Mouse (Mus musculus): Measurements from ENCODE around the gene Rasal2. TPM values are rescaled to one million over a fixed set of nuclear protein-coding genes. Genes with fewer than 3 reads are reported as not detected.

The Rasal2 gene
- total and polyA plus RNA-seq, 3 experiments, result 1.5 to 3.2 TPM; not detected in 1

GRCm38 (mm10) chr1:157454876-157455275, 42.5 kb upstream of the Rasal2 start:
- no peaks in the 10 kb centered on the region for H3K79me2 ChIP-seq (ENCODE audit: control insufficient read depth, insufficient read depth, low read length, poor library complexity)
- peaks cover 2 to 8% of the 10 kb centered on the region in 2 experiments; a peak in 3 of 4 replicates for H3K4me1 ChIP-seq (ENCODE audit: control insufficient read depth in 1 of 2, insufficient read depth in 2 of 2, low read length in 2 of 2)
- H3K27ac ChIP-seq (ENCODE audit: control insufficient read depth, low read depth, low read length), result no peak overlapping the region
- no peaks in the 10 kb centered on the region for H3K9me3 ChIP-seq (replicated peaks; ENCODE audit: insufficient read depth, low read length)
- TF ChIP-seq USF2 (IDR thresholded peaks at IDR 0.05; ENCODE audit: borderline replicate concordance in 1 of 2, insufficient read depth in 1 of 2, low read depth in 1 of 2, low read length in 2 of 2), result no peak
- no peak for TF ChIP-seq EP300 (IDR thresholded peaks at IDR 0.05; ENCODE audit: low read depth in 1 of 2, low read length in 2 of 2)
- no peak for TF ChIP-seq CHD1 (IDR thresholded peaks at IDR 0.05; ENCODE audit: low read depth, low read length)
- TF ChIP-seq ELF1 (IDR thresholded peaks at IDR 0.05; ENCODE audit: low read depth, low read length), result no peak
- TF ChIP-seq GABPA (IDR thresholded peaks at IDR 0.05; ENCODE audit: low read depth, low read length), result no peak
- no peak for TF ChIP-seq RAD21 (IDR thresholded peaks at IDR 0.05; ENCODE audit: low read depth, low read length)
- no peak for TF ChIP-seq ZKSCAN1 (IDR thresholded peaks at IDR 0.05; ENCODE audit: low read depth, low read length)
- TF ChIP-seq E2F4 (IDR thresholded peaks at IDR 0.05; ENCODE audit: borderline replicate concordance, low read depth, low read length), result no peak
- no peak for TF ChIP-seq MXI1 (IDR thresholded peaks at IDR 0.05; ENCODE audit: low read depth, low read length)
- TF ChIP-seq KAT2A (conservative IDR thresholded peaks at IDR 0.05; ENCODE audit: low read depth, low read length), result no peak
- no peak for TF ChIP-seq MYC (IDR thresholded peaks at IDR 0.05; ENCODE audit: low read depth, low read length)
- no peak for TF ChIP-seq ZNF384 (IDR thresholded peaks at IDR 0.05; ENCODE audit: low read depth, low read length)
- TF ChIP-seq ETS1 (IDR thresholded peaks at IDR 0.05; ENCODE audit: low read depth, low read length), result no peak
- TF ChIP-seq ZMIZ1 (IDR thresholded peaks at IDR 0.05; ENCODE audit: low read depth, low read length), result no peak
- TF ChIP-seq JUND (IDR thresholded peaks at IDR 0.05; ENCODE audit: low read depth, low read length), result no peak
- TF ChIP-seq TCF12 (IDR thresholded peaks at IDR 0.05; ENCODE audit: low read depth, low read length), result no peak
- no peaks in the 10 kb centered on the region for H3K27me3 ChIP-seq (ENCODE audit: control insufficient read depth in 1 of 2, insufficient read depth in 2 of 2, low read length in 2 of 2)
- peaks cover 0 to 8% of the 10 kb centered on the region in 2 experiments; a peak in 2 of 4 replicates for H3K36me3 ChIP-seq (ENCODE audit: control insufficient read depth in 1 of 2, insufficient read depth in 2 of 2, low read length in 2 of 2)
- no peak overlapping the region for H3K4me3 ChIP-seq (ENCODE audit: control insufficient read depth in 1 of 2, insufficient read depth in 1 of 2, low read depth in 2 of 2, low read length in 2 of 2)
- no peak overlapping the region for H3K9ac ChIP-seq (ENCODE audit: control insufficient read depth, low read depth, low read length, poor library complexity, severe bottlenecking)
- DNase-seq (ENCODE audit: low read depth, low spot score), result no peak

GRCm38 (mm10) chr1:157452759-157453549, 40.6 kb upstream of the Rasal2 start:
- H3K9ac ChIP-seq (ENCODE audit: control insufficient read depth, low read depth, low read length, poor library complexity, severe bottlenecking), result no peak overlapping the region
- H3K79me2 ChIP-seq (ENCODE audit: control insufficient read depth, insufficient read depth, low read length, poor library complexity), result no peaks in the 10 kb centered on the region
- no peaks in the 10 kb centered on the region for H3K27me3 ChIP-seq (ENCODE audit: control insufficient read depth in 1 of 2, insufficient read depth in 2 of 2, low read length in 2 of 2)
- no peak overlapping the region for H3K27ac ChIP-seq (ENCODE audit: control insufficient read depth, low read depth, low read length)
- no peaks in the 10 kb centered on the region for H3K9me3 ChIP-seq (replicated peaks; ENCODE audit: insufficient read depth, low read length)
- peaks cover 2 to 21% of the 10 kb centered on the region in 2 experiments; a peak in 3 of 4 replicates for H3K4me1 ChIP-seq (ENCODE audit: control insufficient read depth in 1 of 2, insufficient read depth in 2 of 2, low read length in 2 of 2)
- DNase-seq (ENCODE audit: low read depth, low spot score), result no peak
- TF ChIP-seq MAZ (IDR thresholded peaks at IDR 0.05; ENCODE audit: low read depth, low read length), result no peak
- no peak for TF ChIP-seq MYC (IDR thresholded peaks at IDR 0.05; ENCODE audit: low read depth, low read length)
- TF ChIP-seq ELF1 (IDR thresholded peaks at IDR 0.05; ENCODE audit: low read depth, low read length), result no peak
- no peak for TF ChIP-seq NRF1 (IDR thresholded peaks at IDR 0.05; ENCODE audit: insufficient read depth, low read depth, low read length, poor library complexity, severe bottlenecking)
- TF ChIP-seq NELFE (IDR thresholded peaks at IDR 0.05; ENCODE audit: low read depth, low read length), result no peak
- no peak for TF ChIP-seq E2F4 (IDR thresholded peaks at IDR 0.05; ENCODE audit: borderline replicate concordance, low read depth, low read length)
- TF ChIP-seq HCFC1 (IDR thresholded peaks at IDR 0.05; ENCODE audit: low read depth, low read length), result no peak
- no peak for TF ChIP-seq MAFK (IDR thresholded peaks at IDR 0.05; ENCODE audit: borderline replicate concordance, low read depth, low read length)
- no peak for TF ChIP-seq ZNF384 (IDR thresholded peaks at IDR 0.05; ENCODE audit: low read depth, low read length)
- no peak for TF ChIP-seq UBTF (IDR thresholded peaks at IDR 0.05; ENCODE audit: borderline replicate concordance, insufficient read depth, low read depth, low read length)
- no peak for TF ChIP-seq ZC3H11A (IDR thresholded peaks at IDR 0.05; ENCODE audit: low read depth, low read length)
- no peak for TF ChIP-seq POLR2AphosphoS2 (IDR thresholded peaks at IDR 0.05; ENCODE audit: low read length)
- no peak overlapping the region for H3K4me3 ChIP-seq (ENCODE audit: control insufficient read depth in 1 of 2, insufficient read depth in 1 of 2, low read depth in 2 of 2, low read length in 2 of 2)
- H3K36me3 ChIP-seq (ENCODE audit: control insufficient read depth in 1 of 2, insufficient read depth in 2 of 2, low read length in 2 of 2), result peaks cover 0 to 13% of the 10 kb centered on the region in 2 experiments; a peak in 2 of 4 replicates

Measured in MEL (cell line).